Comparison of ENCODE assay signal across 8 mouse cellular contexts in the genomic region with DNA sequence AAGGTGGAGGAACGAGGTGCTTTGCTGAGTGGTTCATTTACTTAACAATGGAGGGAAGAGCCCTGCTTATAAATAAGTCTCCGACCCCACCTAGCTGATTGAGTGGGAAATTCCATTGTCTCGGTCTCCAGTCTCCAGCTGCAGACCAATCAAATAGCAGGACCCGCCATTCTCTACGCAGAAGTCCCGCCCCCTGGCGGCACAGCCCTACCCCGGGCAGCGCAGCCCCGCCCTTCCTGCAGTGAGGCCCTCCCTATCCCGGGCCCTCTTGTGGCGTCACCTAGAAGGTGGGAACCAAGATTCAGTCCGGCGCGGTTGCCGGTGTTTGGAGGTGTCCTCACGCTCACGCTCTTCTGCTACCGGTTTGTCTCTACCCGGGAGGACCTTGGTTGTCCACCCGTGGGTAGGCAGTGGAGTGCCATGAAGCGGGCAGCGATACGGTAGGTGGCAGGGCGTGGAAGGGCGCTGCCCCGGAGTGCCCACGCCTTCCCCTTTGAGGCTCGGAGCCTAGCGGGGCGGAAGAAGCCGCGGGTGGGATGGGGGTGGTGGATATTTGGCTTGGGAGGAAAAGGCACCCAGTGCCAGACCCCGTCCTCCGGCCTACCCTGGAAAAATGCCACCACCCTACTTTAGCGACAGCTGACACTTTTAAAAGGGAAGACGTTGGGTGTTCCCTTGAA. TPM values are rescaled to one million over a fixed set of nuclear protein-coding genes. Genes with fewer than 3 reads are reported as not detected.
DNase-seq lines count a peak whose midpoint lies in the region; ATAC-seq lines count a peak whose summit lies in the region.

A gene (plus strand): TSS at position 209 of the 680 bp plus-strand sequence.

- H3K36me3 ChIP-seq in heart, embryonic 13.5 days, result no peaks in the 10 kb centered on the region
- H3K36me3 ChIP-seq in liver, embryonic 12.5 days, result no peaks in the 10 kb centered on the region
- no peaks in the 10 kb centered on the region for H3K36me3 ChIP-seq in stomach, embryonic 15.5 days

- peak; percentile 98 for ATAC-seq in heart, embryonic 13.5 days (ENCODE audit: extremely low read depth, insufficient number of reproducible peaks, low FRiP score, low TSS enrichment)
- peak; percentile 100 for ATAC-seq in liver, embryonic 12.5 days
- ATAC-seq in stomach, embryonic 15.5 days (ENCODE audit: insufficient read depth, low FRiP score, low read depth), result peak; percentile 98

- peak within 1 kb of the TSS; percentile 82 for H3K9ac ChIP-seq in heart, embryonic 13.5 days
- peak within 1 kb of the TSS; percentile 70 for H3K9ac ChIP-seq in liver, embryonic 12.5 days
- H3K9ac ChIP-seq in stomach, embryonic 15.5 days, result no peak within 1 kb of the TSS; the same call in 1 of the 2 replicates

- peak; percentile 94 for DNase-seq in CD4-positive, CD25-positive, alpha-beta regulatory T cell, adult 2 months (ENCODE audit: low read depth, low spot score)
- peak; percentile 7 for DNase-seq in fat pad, adult 2 months (ENCODE audit: extremely low read depth, low read depth, low spot score)
- peak; percentile 93 for DNase-seq in kidney, postnatal 10 days
- DNase-seq in natural killer cell, adult 2 months (ENCODE audit: low spot score in 2 of 2), result peak; percentile 87 to 92

- H3K27ac ChIP-seq in brown adipose tissue, adult 24 weeks (replicated peaks; ENCODE audit: low read depth, low read length), result peak within 1 kb of the TSS; percentile 100
- H3K27ac ChIP-seq in heart, embryonic 13.5 days (replicated peaks), result peak within 1 kb of the TSS; percentile 76
- peak within 1 kb of the TSS; percentile 58; the same call in 1 of the 2 replicates for H3K27ac ChIP-seq in liver, embryonic 12.5 days
- peak within 1 kb of the TSS; percentile 57; the same call in 1 of the 2 replicates for H3K27ac ChIP-seq in stomach, embryonic 15.5 days

- H3K4me2 ChIP-seq in heart, embryonic 13.5 days, result peak within 1 kb of the TSS; percentile 64
- H3K4me2 ChIP-seq in liver, embryonic 12.5 days, result peak within 1 kb of the TSS; percentile 71
- H3K4me2 ChIP-seq in stomach, embryonic 15.5 days, result peak within 1 kb of the TSS; percentile 44

- peaks cover 3% of the 10 kb centered on the region for H3K4me1 ChIP-seq in brown adipose tissue, adult 24 weeks (ENCODE audit: control insufficient read depth, insufficient read depth, insufficient read length, low read length)
- H3K4me1 ChIP-seq in heart, embryonic 13.5 days, result no peaks in the 10 kb centered on the region
- H3K4me1 ChIP-seq in liver, embryonic 12.5 days, result no peaks in the 10 kb centered on the region; the same call in 1 of the 2 replicates
- H3K4me1 ChIP-seq in stomach, embryonic 15.5 days, result no peaks in the 10 kb centered on the region

- no peaks in the 10 kb centered on the region for H3K27me3 ChIP-seq in heart, embryonic 13.5 days (replicated peaks)
- no peaks in the 10 kb centered on the region for H3K27me3 ChIP-seq in liver, embryonic 12.5 days (replicated peaks)
- no peaks in the 10 kb centered on the region for H3K27me3 ChIP-seq in stomach, embryonic 15.5 days (replicated peaks)

- no peaks in the 10 kb centered on the region for H3K9me3 ChIP-seq in heart, embryonic 13.5 days
- H3K9me3 ChIP-seq in liver, embryonic 12.5 days (replicated peaks), result no peaks in the 10 kb centered on the region
- H3K9me3 ChIP-seq in stomach, embryonic 15.5 days, result no peaks in the 10 kb centered on the region

- 17% methylated on average over 36 of the region's 37 CpGs for WGBS in heart, embryonic 13.5 days
- WGBS in liver, embryonic 12.5 days (ENCODE audit: insufficient replicate concordance), result 11% methylated on average over 30 of the region's 37 CpGs
- 14% methylated on average over 37 of the region's 37 CpGs for WGBS in stomach, embryonic 15.5 days

- H3K4me3 ChIP-seq in brown adipose tissue, adult 24 weeks (ENCODE audit: insufficient read depth, low read depth, low read length), result peak within 1 kb of the TSS; percentile 99
- peak within 1 kb of the TSS; percentile 70 for H3K4me3 ChIP-seq in heart, embryonic 13.5 days
- peak within 1 kb of the TSS; percentile 62 for H3K4me3 ChIP-seq in liver, embryonic 12.5 days
- peak within 1 kb of the TSS; percentile 58 for H3K4me3 ChIP-seq in stomach, embryonic 15.5 days (replicated peaks)

RNA-seq across cellular contexts. Expression of the gene that starts here (rescaled TPM):
- polyA plus RNA-seq in brown adipose tissue, adult 24 weeks (2012; ENCODE audit: insufficient read depth, insufficient read length, missing spikeins), result 68.1 and 81.0 TPM in 2 replicates
- polyA plus RNA-seq in heart, embryonic 13.5 days (2015; fragmentation: Nextera tagmentation; extraction: Ambion mirVana), result 35.0 and 36.8 TPM in 2 replicates
- polyA plus RNA-seq in liver, embryonic 12.5 days (2016; fragmentation: Nextera tagmentation; extraction: Ambion mirVana), result 16.0 and 17.1 TPM in 2 replicates
- polyA plus RNA-seq in stomach, embryonic 15.5 days (2015; fragmentation: Nextera tagmentation; extraction: Ambion mirVana), result 34.0 and 35.1 TPM in 2 replicates

Comparison
In these comparisons a context has a peak if more than half of its experiments do, and no peak if none do; other contexts are left out.
1. Peak in every context shown above with its lines: DNase-seq, ATAC-seq, H3K4me3 ChIP-seq and H3K27ac ChIP-seq.
2. DNase-seq: peak in every context shown above with its lines; median percentile 94 in CD4-positive, CD25-positive, alpha-beta regulatory T cell, adult 2 months; 93 in kidney, postnatal 10 days; 90 in natural killer cell, adult 2 months; 7 in fat pad, adult 2 months.